Mouse (Mus musculus): ENCODE results near the gene Olfr1098.

GRCm38 (mm10) chr2:86924445-86924844 lies at the start of gene Olfr1098:
- no peak for TF ChIP-seq TCF12 (IDR thresholded peaks at IDR 0.05; ENCODE audit: insufficient read depth, poor library complexity, severe bottlenecking)
- no peak for TF ChIP-seq USF1 (IDR thresholded peaks at IDR 0.05; ENCODE audit: low read depth)
- no peak for TF ChIP-seq POLR2A (IDR thresholded peaks at IDR 0.05; ENCODE audit: insufficient read length, low read depth)
- TF ChIP-seq E2F4 (IDR thresholded peaks at IDR 0.05; ENCODE audit: insufficient read depth), result no peak
- TF ChIP-seq POLR2AphosphoS2 (IDR thresholded peaks at IDR 0.05; ENCODE audit: insufficient read length, low read depth), result no peak
